Mouse (Mus musculus) liver, embryonic 14.5 days (tissue): Measurements from ENCODE around the gene B3gnt2.

ENCODE experiments used
- CTCF ChIP-seq: IDR thresholded peaks from 2 replicates; pipeline ENCODE4 v1.5.1; 2016; ENCODE audit warnings: antibody characterized with exemption, low read depth, control low read depth
- EP300 ChIP-seq: IDR thresholded peaks from 2 replicates; pipeline ENCODE4 v1.6.1; 2016; ENCODE audit warnings: antibody characterized with exemption, low read depth

DNA sequence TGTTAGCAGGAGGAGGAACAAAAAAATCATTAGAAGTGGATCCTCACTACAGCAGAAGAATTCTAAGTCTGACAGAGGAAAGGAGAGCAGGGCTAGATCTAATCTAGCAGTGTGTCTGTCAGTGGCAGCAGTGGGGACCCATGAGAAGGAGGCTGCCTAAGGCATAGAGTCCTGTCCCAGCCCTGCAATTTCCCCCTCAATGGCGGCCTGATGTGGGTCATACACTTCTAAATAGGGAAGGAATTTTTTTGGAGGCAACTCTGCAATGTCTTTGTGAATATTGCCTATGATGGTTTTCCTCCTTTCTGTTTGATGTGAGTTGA, 66.9 kb downstream of the B3gnt2 start:
- no peak for TF ChIP-seq CTCF
- no peak for TF ChIP-seq EP300
